Mouse (Mus musculus): ENCODE results near the gene Otud1. TPM values are rescaled to one million over a fixed set of nuclear protein-coding genes. Genes with fewer than 3 reads are reported as not detected.

Otud1 gene
- polyA plus RNA-seq, 1 experiment from 2014 or later: 3.3 TPM

DNA sequence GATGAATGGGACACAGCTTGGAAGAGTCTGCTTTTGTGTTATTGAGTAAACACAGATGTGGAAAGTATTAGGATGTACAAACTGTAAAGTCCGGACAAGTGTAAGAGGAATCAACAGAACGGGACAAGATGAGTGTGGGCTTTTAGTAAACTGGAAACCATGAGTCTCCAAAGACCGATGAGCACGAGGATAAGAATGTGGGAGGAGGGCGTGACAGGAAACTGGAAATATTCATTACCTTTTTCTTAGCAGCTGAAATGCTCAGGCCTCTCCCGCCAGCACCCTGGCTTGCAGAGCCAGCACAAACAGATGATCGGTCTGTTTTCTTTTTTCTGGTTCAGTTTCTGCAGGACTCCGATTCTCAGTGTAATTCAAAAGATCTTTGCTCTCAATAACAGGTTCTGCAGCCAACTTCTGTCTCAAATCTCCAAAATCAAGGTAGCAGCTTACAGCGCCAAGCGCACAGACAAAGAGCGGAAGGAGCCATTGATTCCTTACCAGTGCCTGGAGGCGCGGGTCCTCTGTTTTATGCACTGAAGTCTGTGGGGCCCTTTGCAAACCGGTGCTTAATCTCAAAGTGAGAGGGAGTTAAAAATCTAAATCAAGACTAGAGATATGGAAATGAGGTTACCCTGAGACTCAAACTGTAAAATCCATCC, 28.1 kb downstream of the Otud1 start:
- 28% methylated on average over 14 of the region's 14 CpGs for WGBS

DNA sequence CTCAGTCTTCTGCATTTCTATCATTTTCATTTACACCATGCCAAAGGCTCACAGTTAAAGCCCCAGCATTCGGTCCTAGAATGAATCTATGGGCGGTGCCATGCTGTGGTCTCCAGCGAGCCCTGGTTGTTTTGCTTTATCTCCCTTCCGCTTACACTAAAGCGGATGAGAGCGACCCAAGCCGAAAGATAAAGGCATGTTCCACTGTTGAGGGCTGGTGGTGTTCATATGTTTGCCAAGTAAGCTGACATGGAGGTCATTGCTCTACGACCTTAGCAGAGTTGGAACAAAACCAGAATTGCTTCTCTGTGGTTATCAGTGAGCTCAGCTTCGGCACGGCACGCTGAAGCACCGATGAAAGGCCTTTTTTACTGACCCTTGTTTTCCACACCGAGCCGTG, 32.5 kb downstream of the Otud1 start:
- H3K4me2 ChIP-seq (replicated peaks; ENCODE audit: low read depth): no peak overlapping the region
- no peaks in the 10 kb centered on the region for H3K27me3 ChIP-seq (ENCODE audit: control insufficient read depth, insufficient read depth, low read length)
- no peak overlapping the region for H3K4me3 ChIP-seq (ENCODE audit: low read depth, low read length)
- H3K36me3 ChIP-seq (ENCODE audit: control insufficient read depth, insufficient read depth, low read length): no peaks in the 10 kb centered on the region
- TF ChIP-seq CTCF (IDR thresholded peaks at IDR 0.05; ENCODE audit: low read depth) (no peak), EP300 (optimal IDR thresholded peaks at IDR 0.05) (no peak)
- H3K4me1 ChIP-seq (replicated peaks; ENCODE audit: control insufficient read depth, insufficient read depth): no peaks in the 10 kb centered on the region
- no peak overlapping the region for H3K9ac ChIP-seq (ENCODE audit: low read length)
- 52% methylated on average over 14 of the region's 14 CpGs for WGBS
- DNase-seq (ENCODE audit: low spot score): no peak
- ATAC-seq (ENCODE audit: low FRiP score, low TSS enrichment): no peak
- H3K27ac ChIP-seq (replicated peaks): no peak overlapping the region
- no peaks in the 10 kb centered on the region for H3K9me3 ChIP-seq (ENCODE audit: control insufficient read depth, low read length)

More for the DNA sequence above, 28.1 kb downstream of the Otud1 start:
- Histone ChIP-seq H3K9ac (ENCODE audit: low read length) (no peak overlapping the region), H3K36me3 (ENCODE audit: control insufficient read depth, insufficient read depth, low read length) (no peaks in the 10 kb centered on the region), H3K4me1 (replicated peaks; ENCODE audit: control insufficient read depth, insufficient read depth) (no peaks in the 10 kb centered on the region), H3K27me3 (ENCODE audit: control insufficient read depth, insufficient read depth, low read length) (no peaks in the 10 kb centered on the region), H3K4me2 (replicated peaks; ENCODE audit: low read depth) (no peak overlapping the region), H3K9me3 (ENCODE audit: control insufficient read depth, low read length) (no peaks in the 10 kb centered on the region), H3K4me3 (ENCODE audit: low read depth, low read length) (no peak overlapping the region), H3K27ac (replicated peaks) (no peak overlapping the region)
- DNase-seq (ENCODE audit: low spot score) (no peak), ATAC-seq (ENCODE audit: low FRiP score, low TSS enrichment) (no peak)
- no peak for TF ChIP-seq EP300 (optimal IDR thresholded peaks at IDR 0.05)
- TF ChIP-seq CTCF (IDR thresholded peaks at IDR 0.05; ENCODE audit: low read depth): no peak

DNA sequence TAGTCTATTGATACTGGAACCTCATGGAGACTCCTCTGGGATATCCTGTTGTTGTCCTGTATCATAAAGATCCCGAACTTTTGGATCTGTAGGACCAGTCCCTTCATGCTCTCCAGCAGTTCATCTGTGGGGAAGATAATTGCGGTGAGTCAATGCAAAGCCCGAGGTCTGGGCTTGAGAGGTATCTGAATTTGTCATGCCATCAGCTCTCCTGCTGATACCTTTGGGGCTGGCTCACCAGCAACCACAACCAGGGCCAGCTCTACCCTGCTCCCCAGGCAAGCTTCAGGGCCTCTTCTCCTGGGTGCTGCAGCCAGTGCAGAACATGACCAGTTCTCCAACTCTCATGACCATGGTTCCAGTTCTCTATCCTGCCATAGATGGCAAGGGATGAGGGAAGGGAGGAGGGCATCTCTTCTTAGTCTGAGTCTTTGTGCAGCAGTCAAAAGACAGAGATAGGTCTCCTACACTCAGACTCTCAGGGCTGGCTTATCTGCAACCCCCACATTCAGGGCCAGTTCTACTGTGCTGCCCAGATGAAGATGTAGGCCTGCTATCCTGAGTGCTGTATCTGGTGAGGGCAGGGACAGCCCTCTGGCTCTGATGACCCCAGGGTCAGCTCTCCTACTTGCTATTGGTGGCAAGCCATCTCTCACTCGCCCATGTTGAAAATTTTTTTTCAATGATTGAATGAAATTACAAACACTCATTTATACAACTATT, 42.2 kb downstream of the Otud1 start:
- no peaks in the 10 kb centered on the region for H3K36me3 ChIP-seq (ENCODE audit: control insufficient read depth, insufficient read depth, low read length)
- H3K27ac ChIP-seq (replicated peaks): no peak overlapping the region
- 76% methylated on average over 4 of the region's 4 CpGs for WGBS
- H3K4me2 ChIP-seq (replicated peaks; ENCODE audit: low read depth): no peak overlapping the region
- H3K9me3 ChIP-seq (ENCODE audit: control insufficient read depth, low read length): no peaks in the 10 kb centered on the region
- H3K27me3 ChIP-seq (ENCODE audit: control insufficient read depth, insufficient read depth, low read length): no peaks in the 10 kb centered on the region
- no peak for DNase-seq (ENCODE audit: low spot score)
- no peak; the same call in 1 of the 2 replicates for ATAC-seq (ENCODE audit: low FRiP score, low TSS enrichment)
- H3K4me1 ChIP-seq (replicated peaks; ENCODE audit: control insufficient read depth, insufficient read depth): no peaks in the 10 kb centered on the region
- TF ChIP-seq EP300 (optimal IDR thresholded peaks at IDR 0.05) (no peak), CTCF (IDR thresholded peaks at IDR 0.05; ENCODE audit: low read depth) (no peak)
- no peak overlapping the region for H3K9ac ChIP-seq (ENCODE audit: low read length)
- H3K4me3 ChIP-seq (ENCODE audit: low read depth, low read length): no peak overlapping the region

- Histone ChIP-seq H3K36me3 (ENCODE audit: control insufficient read depth, insufficient read depth, low read length) (no peaks in the 10 kb centered on the region), H3K27ac (replicated peaks) (no peak overlapping the region), H3K9ac (ENCODE audit: low read length) (no peak overlapping the region), H3K27me3 (ENCODE audit: control insufficient read depth, insufficient read depth, low read length) (no peaks in the 10 kb centered on the region), H3K4me1 (replicated peaks; ENCODE audit: control insufficient read depth, insufficient read depth) (no peaks in the 10 kb centered on the region), H3K4me2 (replicated peaks; ENCODE audit: low read depth) (no peak overlapping the region), H3K9me3 (ENCODE audit: control insufficient read depth, low read length) (no peaks in the 10 kb centered on the region), H3K4me3 (ENCODE audit: low read depth, low read length) (no peak overlapping the region)
- no peak for DNase-seq (ENCODE audit: low spot score)
- no peak for ATAC-seq (ENCODE audit: low FRiP score, low TSS enrichment)
- WGBS: 60% methylated on average over 3 of the region's 3 CpGs
- no peak for TF ChIP-seq CTCF (IDR thresholded peaks at IDR 0.05; ENCODE audit: low read depth)
- TF ChIP-seq EP300 (optimal IDR thresholded peaks at IDR 0.05): no peak
Measured at GRCm38 (mm10) chr2:19701386-19701785, 43.8 kb downstream of the Otud1 start.

DNA sequence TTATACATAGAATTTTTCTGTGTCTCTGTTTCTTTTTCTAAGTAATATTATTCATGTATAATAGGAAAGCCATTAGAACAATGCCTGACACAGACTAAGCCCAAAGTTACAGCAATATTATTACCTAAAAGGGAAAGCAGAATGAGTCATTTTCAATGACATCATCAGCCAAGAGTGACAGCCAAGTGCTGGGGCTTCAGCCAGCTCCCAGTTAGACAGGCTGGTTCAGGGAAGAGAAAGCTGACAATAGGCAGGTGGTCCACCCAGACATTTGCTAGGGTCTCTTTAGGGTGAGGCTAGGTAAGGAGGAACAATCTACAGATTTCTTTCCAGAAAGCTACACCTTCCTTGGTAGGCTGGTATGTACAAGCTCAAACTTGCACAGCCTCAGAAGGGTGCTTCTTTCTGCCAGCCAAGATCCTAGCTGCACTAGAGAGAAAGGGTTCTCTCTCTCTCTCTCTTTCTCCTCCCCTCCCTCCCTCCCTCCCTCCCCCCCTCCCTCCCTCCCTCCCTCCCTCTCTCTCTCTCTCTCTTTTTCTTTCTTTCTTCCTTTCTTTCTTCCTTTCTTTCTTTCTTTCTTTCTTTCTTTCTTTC, 45.6 kb downstream of the Otud1 start:
- Histone ChIP-seq H3K27ac (replicated peaks) (peak overlapping the region; percentile 73; the same call in 1 of the 2 replicates), H3K9ac (ENCODE audit: low read length) (no peak overlapping the region), H3K36me3 (ENCODE audit: control insufficient read depth, insufficient read depth, low read length) (no peaks in the 10 kb centered on the region), H3K4me1 (replicated peaks; ENCODE audit: control insufficient read depth, insufficient read depth) (no peaks in the 10 kb centered on the region), H3K4me2 (replicated peaks; ENCODE audit: low read depth) (no peak overlapping the region), H3K9me3 (ENCODE audit: control insufficient read depth, low read length) (no peaks in the 10 kb centered on the region), H3K27me3 (ENCODE audit: control insufficient read depth, insufficient read depth, low read length) (no peaks in the 10 kb centered on the region), H3K4me3 (ENCODE audit: low read depth, low read length) (no peak overlapping the region)
- DNase-seq (ENCODE audit: low spot score): no peak
- peak; percentile 40; the same call in 1 of the 2 replicates for ATAC-seq (ENCODE audit: low FRiP score, low TSS enrichment)
- TF ChIP-seq CTCF (IDR thresholded peaks at IDR 0.05; ENCODE audit: low read depth) (no peak), EP300 (optimal IDR thresholded peaks at IDR 0.05) (no peak)

DNA sequence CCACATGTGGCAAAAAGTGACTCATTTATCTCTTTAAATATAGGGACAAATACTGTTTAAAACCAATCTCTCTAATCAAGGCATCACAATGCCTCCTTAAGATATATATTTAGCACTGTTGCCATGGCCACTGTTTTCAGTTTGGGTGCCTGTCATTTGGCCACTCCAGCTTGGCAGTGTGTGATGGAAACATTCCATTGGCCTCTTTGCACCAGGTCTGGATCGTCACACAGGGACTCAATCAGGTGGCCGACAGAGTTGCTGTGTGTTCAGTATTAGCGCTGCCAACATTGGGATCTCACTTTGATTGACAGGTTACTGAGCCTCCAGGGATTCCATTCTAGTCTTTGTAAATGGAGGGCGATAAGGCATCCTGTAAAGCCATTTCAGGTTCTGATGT, 46.1 kb downstream of the Otud1 start:
- Histone ChIP-seq H3K9me3 (ENCODE audit: control insufficient read depth, low read length) (no peaks in the 10 kb centered on the region), H3K4me3 (ENCODE audit: low read depth, low read length) (no peak overlapping the region), H3K27me3 (ENCODE audit: control insufficient read depth, insufficient read depth, low read length) (no peaks in the 10 kb centered on the region), H3K4me2 (replicated peaks; ENCODE audit: low read depth) (no peak overlapping the region), H3K9ac (ENCODE audit: low read length) (no peak overlapping the region), H3K27ac (replicated peaks) (peak overlapping the region; percentile 20; the same call in 1 of the 2 replicates), H3K36me3 (ENCODE audit: control insufficient read depth, insufficient read depth, low read length) (no peaks in the 10 kb centered on the region), H3K4me1 (replicated peaks; ENCODE audit: control insufficient read depth, insufficient read depth) (no peaks in the 10 kb centered on the region)
- no peak for ATAC-seq (ENCODE audit: low FRiP score, low TSS enrichment)
- TF ChIP-seq CTCF (IDR thresholded peaks at IDR 0.05; ENCODE audit: low read depth): no peak
- TF ChIP-seq EP300 (optimal IDR thresholded peaks at IDR 0.05): no peak
- DNase-seq (ENCODE audit: low spot score): no peak
- 35% methylated on average over 4 of the region's 4 CpGs for WGBS
